Mouse (Mus musculus) neural tube, embryonic 13.5 days (tissue): ENCODE data around the gene Timm8b. TPM values are rescaled to one million over a fixed set of nuclear protein-coding genes. Genes with fewer than 3 reads are reported as not detected.

Source experiments
- ATAC-seq: fragments of 200-750 bp; cut with Nextera tagmentation; 2 replicates; pipeline ENCODE4 v1.8.0; 2017; ENCODE audit warnings: low read depth, mild to moderate bottlenecking, moderate TSS enrichment, moderate library complexity
- H3K27ac ChIP-seq: fragments of 300-500 bp; sonication (generic); replicated peaks from 2 replicates; pipeline ENCODE4 v1.5.1; 2015; ENCODE audit warnings: moderate library complexity, mild to moderate bottlenecking, inconsistent platforms
- H3K27me3 ChIP-seq: fragments of 300-500 bp; sonication (generic); 2 replicates; pipeline ENCODE4 v1.6.1; 2015; ENCODE audit warnings: mild to moderate bottlenecking, inconsistent platforms
- H3K36me3 ChIP-seq: fragments of 300-500 bp; sonication (generic); 2 replicates; pipeline ENCODE4 v1.6.1; 2015; ENCODE audit warnings: mild to moderate bottlenecking, inconsistent platforms
- H3K4me1 ChIP-seq: fragments of 300-500 bp; sonication (generic); replicated peaks from 2 replicates; pipeline ENCODE4 v1.6.1; 2015; ENCODE audit warnings: inconsistent platforms
- H3K4me2 ChIP-seq: fragments of 300-500 bp; sonication (generic); 2 replicates; pipeline ENCODE4 v1.6.1; 2015; ENCODE audit warnings: inconsistent platforms, mild to moderate bottlenecking, moderate library complexity
- H3K4me3 ChIP-seq: fragments of 300-500 bp; sonication (generic); 2 replicates; pipeline ENCODE4 v1.5.1; 2015; ENCODE audit warnings: mild to moderate bottlenecking, inconsistent platforms
- H3K9ac ChIP-seq: fragments of 300-500 bp; sonication (generic); 2 replicates; pipeline ENCODE4 v1.6.1; 2015; ENCODE audit warnings: moderate library complexity, mild to moderate bottlenecking, inconsistent platforms
- H3K9me3 ChIP-seq: fragments of 300-500 bp; sonication (generic); 2 replicates; pipeline ENCODE4 v1.6.1; 2016; ENCODE audit warnings: inconsistent platforms
- WGBS: fragments of 180-500 bp; shearing (Covaris S2); methylation state at CpG from one replicate; pipeline ENCODE4 v1.1.7; 2015; 5-methylcytosine and 5-hydroxymethylcytosine counted together
- polyA plus RNA-seq: library from polyadenylated mRNA; unstranded; fragments of >200 nt; fragmentation: Nextera tagmentation; extraction: Ambion mirVana; gene quantifications from 2 replicates; pipeline ENCODE4 v1.2.1, GENCODE M21; 2015

Timm8b gene
- polyA plus RNA-seq, 1 experiment from 2014 or later = 422 TPM

GRCm38 (mm10) chr9:50580370-50580769, 23.3 kb upstream of the Timm8b start:
- H3K36me3 ChIP-seq = no peaks in the 10 kb centered on the region
- 0 out of 2 replicates have a peak, but pooled peaks cover 5% of the 10 kb centered on the region for H3K4me1 ChIP-seq
- no peak overlapping the region for H3K9ac ChIP-seq
- 43% methylated on average over 4 of the region's 4 CpGs for WGBS
- no peaks in the 10 kb centered on the region for H3K27me3 ChIP-seq
- no peak overlapping the region for H3K4me3 ChIP-seq
- no peak overlapping the region for H3K27ac ChIP-seq
- no peak for ATAC-seq
- H3K4me2 ChIP-seq = no peak overlapping the region
- no peaks in the 10 kb centered on the region for H3K9me3 ChIP-seq

GRCm38 (mm10) chr9:50585145-50585818, 18.4 kb upstream of the Timm8b start:
- no peak overlapping the region for H3K9ac ChIP-seq
- WGBS = 78% methylated on average over 6 of the region's 6 CpGs
- H3K9me3 ChIP-seq = no peaks in the 10 kb centered on the region
- H3K27me3 ChIP-seq = no peaks in the 10 kb centered on the region
- 0 out of 2 replicates have a peak, but pooled peaks cover 5% of the 10 kb centered on the region for H3K4me1 ChIP-seq
- no peak for ATAC-seq
- H3K4me3 ChIP-seq = no peak overlapping the region
- H3K36me3 ChIP-seq = no peaks in the 10 kb centered on the region
- no peak overlapping the region for H3K27ac ChIP-seq
- no peak overlapping the region for H3K4me2 ChIP-seq

GRCm38 (mm10) chr9:50586955-50587354, 16.8 kb upstream of the Timm8b start:
- no peak overlapping the region for H3K9ac ChIP-seq
- no peak overlapping the region for H3K27ac ChIP-seq
- H3K9me3 ChIP-seq = no peaks in the 10 kb centered on the region
- H3K4me3 ChIP-seq = no peak overlapping the region
- ATAC-seq = no peak
- no peak overlapping the region for H3K4me2 ChIP-seq
- 87% methylated on average over 4 of the region's 4 CpGs for WGBS
- H3K27me3 ChIP-seq = no peaks in the 10 kb centered on the region
- 0 out of 2 replicates have a peak, but pooled peaks cover 5% of the 10 kb centered on the region for H3K4me1 ChIP-seq
- no peaks in the 10 kb centered on the region for H3K36me3 ChIP-seq

GRCm38 (mm10) chr9:50590856-50591518, 12.7 kb upstream of the Timm8b start:
- 79% methylated on average over 10 of the region's 10 CpGs for WGBS
- Histone ChIP-seq H3K4me3 (no peak overlapping the region), H3K27me3 (no peaks in the 10 kb centered on the region), H3K4me2 (no peak overlapping the region), H3K36me3 (peaks cover 14% of the 10 kb centered on the region), H3K9ac (no peak overlapping the region), H3K27ac (no peak overlapping the region), H3K4me1 (no peaks in the 10 kb centered on the region), H3K9me3 (no peaks in the 10 kb centered on the region)
- ATAC-seq = no peak

- H3K36me3 ChIP-seq = peaks cover 32% of the 10 kb centered on the region
- no peak overlapping the region for H3K27ac ChIP-seq
- ATAC-seq = no peak
- no peak overlapping the region for H3K4me2 ChIP-seq
- H3K9me3 ChIP-seq = no peaks in the 10 kb centered on the region
- no peak overlapping the region for H3K4me3 ChIP-seq
- H3K9ac ChIP-seq = no peak overlapping the region
- no peaks in the 10 kb centered on the region for H3K4me1 ChIP-seq
- 88% methylated on average over 9 of the region's 9 CpGs for WGBS
- H3K27me3 ChIP-seq = no peaks in the 10 kb centered on the region
Measured at GRCm38 (mm10) chr9:50592955-50593354, 10.8 kb upstream of the Timm8b start.

GRCm38 (mm10) chr9:50593544-50593943, 10.2 kb upstream of the Timm8b start:
- no peak overlapping the region for H3K4me3 ChIP-seq
- no peaks in the 10 kb centered on the region for H3K4me1 ChIP-seq
- H3K27ac ChIP-seq = no peak overlapping the region
- no peaks in the 10 kb centered on the region for H3K9me3 ChIP-seq
- WGBS = 79% methylated on average over 3 of the region's 3 CpGs
- no peak overlapping the region for H3K9ac ChIP-seq
- ATAC-seq = no peak
- no peaks in the 10 kb centered on the region for H3K27me3 ChIP-seq
- peaks cover 38% of the 10 kb centered on the region for H3K36me3 ChIP-seq
- no peak overlapping the region for H3K4me2 ChIP-seq

GRCm38 (mm10) chr9:50594794-50595417, 8.8 kb upstream of the Timm8b start:
- no peak overlapping the region for H3K27ac ChIP-seq
- H3K36me3 ChIP-seq = peaks cover 51% of the 10 kb centered on the region
- H3K9me3 ChIP-seq = no peaks in the 10 kb centered on the region
- no peak for ATAC-seq
- H3K4me2 ChIP-seq = no peak overlapping the region
- H3K9ac ChIP-seq = no peak overlapping the region
- H3K4me3 ChIP-seq = no peak overlapping the region
- no peaks in the 10 kb centered on the region for H3K27me3 ChIP-seq
- H3K4me1 ChIP-seq = no peaks in the 10 kb centered on the region
- 78% methylated on average over 12 of the region's 12 CpGs for WGBS

- H3K27me3 ChIP-seq = no peaks in the 10 kb centered on the region
- no peak overlapping the region for H3K27ac ChIP-seq
- H3K4me2 ChIP-seq = no peak overlapping the region
- ATAC-seq = no peak
- H3K4me3 ChIP-seq = no peak overlapping the region
- peaks cover 10% of the 10 kb centered on the region for H3K4me1 ChIP-seq
- peaks cover 58% of the 10 kb centered on the region for H3K36me3 ChIP-seq
- H3K9ac ChIP-seq = no peak overlapping the region
- 93% methylated on average over 8 of the region's 8 CpGs for WGBS
- no peaks in the 10 kb centered on the region for H3K9me3 ChIP-seq
Measured at GRCm38 (mm10) chr9:50596973-50597372, 6.7 kb upstream of the Timm8b start.

- Histone ChIP-seq H3K9ac (no peak overlapping the region), H3K4me1 (peaks cover 32% of the 10 kb centered on the region), H3K4me2 (0 out of 2 replicates have a peak overlapping the region, but pooled peaks have one; percentile 94), H3K27me3 (no peaks in the 10 kb centered on the region), H3K36me3 (peaks cover 45% of the 10 kb centered on the region), H3K4me3 (no peak overlapping the region), H3K9me3 (no peaks in the 10 kb centered on the region), H3K27ac (no peak overlapping the region)
- 82% methylated on average over 6 of the region's 6 CpGs for WGBS
- no peak for ATAC-seq
Measured at GRCm38 (mm10) chr9:50601536-50601935, 2.2 kb upstream of the Timm8b start.

- Histone ChIP-seq H3K36me3 (peaks cover 44% of the 10 kb centered on the region), H3K9me3 (no peaks in the 10 kb centered on the region), H3K27me3 (no peaks in the 10 kb centered on the region), H3K4me2 (peak overlapping the region; percentile 94), H3K27ac (no peak overlapping the region), H3K9ac (peak overlapping the region; percentile 93), H3K4me3 (peak overlapping the region; percentile 88), H3K4me1 (peaks cover 32% of the 10 kb centered on the region)
- 88% methylated on average over 7 of the region's 7 CpGs for WGBS
- ATAC-seq = no peak
Measured at GRCm38 (mm10) chr9:50602055-50602845, 1.5 kb upstream of the Timm8b start.

- ATAC-seq = peak; percentile 90
- peaks cover 44% of the 10 kb centered on the region for H3K36me3 ChIP-seq
- no peaks in the 10 kb centered on the region for H3K27me3 ChIP-seq
- H3K4me2 ChIP-seq = peak overlapping the region; percentile 94
- peak overlapping the region; percentile 93 for H3K9ac ChIP-seq
- H3K4me3 ChIP-seq = peak overlapping the region; percentile 88
- under 1% methylated on average over 24 of the region's 24 CpGs for WGBS
- H3K27ac ChIP-seq = peak overlapping the region; percentile 93
- H3K4me1 ChIP-seq = peaks cover 32% of the 10 kb centered on the region
- no peaks in the 10 kb centered on the region for H3K9me3 ChIP-seq
Measured at GRCm38 (mm10) chr9:50603998-50604324, 251 bp downstream of the Timm8b start.

GRCm38 (mm10) chr9:50604338-50604737, 628 bp downstream of the Timm8b start:
- ATAC-seq = no peak; the same call in 1 of the 2 replicates
- WGBS = 3% methylated on average over 6 of the region's 6 CpGs
- H3K9ac ChIP-seq = peak overlapping the region; percentile 93
- H3K36me3 ChIP-seq = peaks cover 43% of the 10 kb centered on the region
- peak overlapping the region; percentile 88 for H3K4me3 ChIP-seq
- no peaks in the 10 kb centered on the region for H3K27me3 ChIP-seq
- peak overlapping the region; percentile 94 for H3K4me2 ChIP-seq
- peak overlapping the region; percentile 93 for H3K27ac ChIP-seq
- H3K4me1 ChIP-seq = peaks cover 32% of the 10 kb centered on the region
- H3K9me3 ChIP-seq = no peaks in the 10 kb centered on the region
